Mouse (Mus musculus) forelimb bud, embryonic 11.5 days (tissue): ENCODE measurements around the gene Otogl.

Experiments
- DNase-seq: peaks from one replicate; pipeline ENCODE4 v3.0.0-alpha.2; 2012; ENCODE audit warnings: low read depth, low spot score

Otogl gene

GRCm38 (mm10) chr10:107906453-107906852 lies 5.5 kb downstream of the Otogl start:
- no peak for DNase-seq

DNA sequence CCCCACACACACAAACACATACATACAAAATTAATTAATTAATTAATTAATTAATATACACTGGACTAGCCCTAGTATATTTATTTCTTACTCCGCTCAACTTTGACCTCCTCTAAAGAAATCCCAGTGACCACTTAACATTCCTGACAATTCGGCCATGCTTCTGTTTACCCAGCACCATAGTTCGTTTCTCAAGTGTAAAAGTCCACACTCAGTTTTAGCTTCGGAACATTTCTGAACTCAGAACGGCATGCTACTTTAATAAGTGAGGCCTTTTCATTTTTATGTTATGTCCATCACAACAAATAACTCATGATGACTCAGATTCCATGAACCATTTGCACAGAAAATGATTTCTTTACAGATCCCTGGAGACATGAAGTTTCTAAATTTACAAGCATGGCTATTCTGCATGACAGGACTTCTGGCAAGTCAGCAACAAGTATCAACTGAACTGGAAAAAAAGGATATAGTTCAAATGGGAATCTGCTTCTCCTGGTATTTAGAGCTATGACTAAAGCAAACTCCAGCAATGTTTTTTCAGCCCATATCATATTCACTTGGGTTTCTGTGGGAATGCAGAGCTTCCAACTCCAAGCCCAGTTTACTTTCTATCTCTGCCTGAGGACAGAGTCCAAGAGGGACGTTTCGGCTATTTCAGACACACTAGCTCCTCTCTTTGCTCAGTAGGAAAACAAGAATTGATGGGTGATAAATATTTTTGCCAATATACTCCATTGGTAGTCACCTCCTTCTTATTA lies 6.5 kb downstream of the Otogl start:
- DNase-seq, result no peak

GRCm38 (mm10) chr10:107901958-107902357 lies 10.0 kb downstream of the Otogl start:
- DNase-seq, result no peak

- DNase-seq, result no peak
Measured at GRCm38 (mm10) chr10:107901204-107901879, 10.6 kb downstream of the Otogl start.

- no peak for DNase-seq
Measured at GRCm38 (mm10) chr10:107899946-107900345, 12.0 kb downstream of the Otogl start.

GRCm38 (mm10) chr10:107896158-107896557 lies 15.8 kb downstream of the Otogl start:
- no peak for DNase-seq

DNA sequence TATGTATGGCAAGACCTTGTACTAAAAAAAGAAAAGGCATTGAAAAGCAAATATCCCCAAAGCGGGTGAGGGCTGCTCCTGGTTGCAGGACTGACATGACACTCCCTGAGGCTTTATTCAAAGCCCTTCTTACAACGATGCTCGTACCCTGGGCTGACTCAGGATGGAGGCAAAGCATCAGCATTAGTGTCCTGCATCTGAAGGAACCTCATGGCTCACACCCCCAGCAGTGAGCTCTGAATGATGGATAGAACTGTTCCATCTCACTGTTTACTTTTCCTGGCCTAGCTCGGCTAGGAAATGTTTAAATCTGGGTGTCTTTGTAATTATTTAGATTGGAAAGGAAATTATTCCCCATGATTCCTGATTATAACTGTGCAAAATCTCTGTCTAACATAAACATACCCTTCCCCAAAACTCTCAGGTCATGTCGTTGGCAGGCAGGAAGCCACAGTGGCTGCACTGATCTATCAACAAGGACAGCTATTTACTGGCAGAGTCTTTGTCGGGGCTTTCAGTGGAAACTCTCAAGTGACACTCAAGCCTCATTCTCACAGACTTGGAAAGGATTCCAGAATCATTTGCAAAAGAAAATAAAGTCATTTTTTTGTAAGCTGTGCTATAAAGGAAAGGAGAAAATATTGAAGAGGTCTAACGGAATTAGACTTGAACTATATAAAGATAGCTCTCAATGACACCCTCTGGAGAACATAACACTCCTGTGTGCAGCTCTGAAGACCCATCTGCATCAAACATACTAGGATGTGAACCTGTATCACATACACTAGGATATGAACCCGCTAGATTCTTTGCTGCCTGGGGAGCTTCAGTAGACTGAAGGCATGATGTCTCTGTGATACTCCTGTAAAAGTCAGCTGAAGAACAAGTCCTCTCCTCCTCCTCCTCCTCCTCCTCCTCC lies 17.0 kb downstream of the Otogl start:
- no peak for DNase-seq

- DNase-seq, result no peak
Measured at GRCm38 (mm10) chr10:107890400-107890799, 21.5 kb downstream of the Otogl start.

DNA sequence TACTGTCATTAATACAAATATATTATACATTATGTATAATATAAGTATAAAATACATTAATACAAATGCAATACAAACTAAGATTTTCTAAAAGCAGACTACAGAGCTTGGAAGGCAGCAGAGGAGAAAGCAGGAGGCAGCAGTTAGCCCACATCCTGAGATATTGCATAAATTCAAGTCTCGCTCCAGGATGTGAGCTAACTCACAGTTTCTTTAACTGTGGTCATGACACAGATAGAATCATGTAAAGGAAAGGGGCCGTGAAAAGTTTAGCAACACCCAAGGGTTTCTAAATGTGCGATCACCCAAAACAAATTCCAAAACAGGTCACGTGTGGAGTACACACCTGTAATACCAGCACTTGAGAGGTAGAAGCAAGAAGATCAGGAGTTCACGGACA lies 39.4 kb downstream of the Otogl start:
- no peak for DNase-seq

DNA sequence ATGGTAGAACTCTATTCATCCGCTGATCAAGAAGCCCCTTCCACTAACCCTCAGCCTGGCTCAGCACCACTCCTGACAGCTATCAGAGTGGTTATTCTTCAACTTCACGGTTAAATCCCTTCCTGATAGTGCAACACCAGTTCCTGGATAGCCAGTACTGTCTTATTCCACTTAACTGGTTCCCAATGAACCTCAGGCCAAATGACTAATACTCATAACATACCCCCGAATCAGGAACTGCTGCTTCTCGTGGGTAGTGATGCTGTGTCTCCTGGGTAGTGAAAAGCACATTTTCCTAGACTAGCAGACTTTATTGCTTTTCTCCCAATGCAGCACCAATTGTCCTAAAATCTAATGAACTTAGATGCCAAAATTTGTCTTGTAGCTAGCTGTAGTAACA lies 39.8 kb downstream of the Otogl start:
- no peak for DNase-seq

- no peak for DNase-seq
Measured at GRCm38 (mm10) chr10:107870540-107870939, 41.4 kb downstream of the Otogl start.

DNA sequence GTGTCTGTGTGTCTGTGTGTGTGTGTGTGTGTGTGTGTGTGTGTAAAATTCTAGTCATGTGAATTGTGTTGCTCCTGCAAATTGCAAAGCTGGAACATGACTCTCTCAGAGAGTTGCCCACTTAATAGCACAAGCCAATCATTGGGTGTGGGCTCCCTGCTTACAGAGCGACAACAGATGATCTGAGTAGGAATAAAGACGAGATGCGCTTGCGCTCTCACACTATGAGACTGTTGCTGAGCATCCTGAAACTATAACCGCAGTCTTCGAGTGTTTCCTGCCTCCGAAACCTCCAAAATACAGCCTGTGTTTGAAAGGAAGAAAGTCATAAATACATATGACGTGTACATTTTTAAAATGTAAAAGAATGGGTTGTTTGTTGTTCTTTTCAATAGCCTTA lies 43.0 kb downstream of the Otogl start:
- DNase-seq, result no peak

DNA sequence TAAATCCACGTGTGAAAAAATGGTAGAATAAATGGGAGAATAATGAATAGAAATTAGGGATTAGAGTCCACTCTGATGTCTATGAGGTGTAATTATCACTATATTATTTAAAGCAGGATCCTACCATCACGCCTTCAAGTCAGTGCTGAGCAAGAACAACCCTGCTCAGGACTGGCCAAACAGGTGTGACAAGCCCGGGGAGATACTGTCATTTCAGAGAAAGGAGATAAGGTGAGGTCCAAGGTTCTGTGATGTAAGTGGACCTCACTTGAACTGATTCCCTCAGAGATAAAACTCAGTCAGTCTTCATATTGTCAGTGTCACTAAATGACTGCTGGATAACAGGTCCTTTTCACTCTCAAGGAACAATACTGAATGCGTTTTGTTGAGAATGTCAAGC lies 44.5 kb downstream of the Otogl start:
- no peak for DNase-seq

DNA sequence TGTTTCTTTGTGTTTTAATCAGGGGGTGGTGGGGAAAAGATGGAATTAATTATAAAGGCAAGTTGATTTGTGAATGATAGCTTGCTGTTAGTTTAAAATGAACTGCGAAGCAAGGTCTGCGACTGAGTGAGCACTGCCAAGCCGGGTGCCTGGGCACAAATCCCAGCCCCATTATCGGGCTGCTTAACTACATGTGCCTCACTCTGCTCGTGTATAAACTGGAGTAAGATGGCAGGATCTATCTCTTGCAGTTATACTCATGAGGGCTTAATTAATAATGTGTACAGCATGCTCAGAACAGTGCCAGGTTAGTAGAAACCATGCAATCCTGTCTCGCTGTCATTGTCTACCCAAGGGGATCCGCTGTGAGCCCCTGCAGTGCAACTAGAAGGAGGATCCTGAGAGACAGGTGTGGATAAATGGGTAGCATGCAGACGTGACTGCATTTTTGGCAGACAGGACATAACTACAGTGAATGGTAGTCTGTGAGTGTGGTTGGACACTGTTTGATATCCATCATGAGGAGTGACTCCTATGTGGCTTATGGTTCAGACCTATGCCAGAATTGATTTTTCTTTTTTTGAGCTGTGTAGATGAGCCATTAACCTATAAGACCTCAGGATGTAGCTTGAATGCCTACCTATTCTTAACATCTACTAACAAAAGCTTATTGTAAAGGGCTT lies 51.6 kb downstream of the Otogl start:
- DNase-seq, result no peak

- no peak for DNase-seq
Measured at GRCm38 (mm10) chr10:107859220-107859619, 52.7 kb downstream of the Otogl start.

DNA sequence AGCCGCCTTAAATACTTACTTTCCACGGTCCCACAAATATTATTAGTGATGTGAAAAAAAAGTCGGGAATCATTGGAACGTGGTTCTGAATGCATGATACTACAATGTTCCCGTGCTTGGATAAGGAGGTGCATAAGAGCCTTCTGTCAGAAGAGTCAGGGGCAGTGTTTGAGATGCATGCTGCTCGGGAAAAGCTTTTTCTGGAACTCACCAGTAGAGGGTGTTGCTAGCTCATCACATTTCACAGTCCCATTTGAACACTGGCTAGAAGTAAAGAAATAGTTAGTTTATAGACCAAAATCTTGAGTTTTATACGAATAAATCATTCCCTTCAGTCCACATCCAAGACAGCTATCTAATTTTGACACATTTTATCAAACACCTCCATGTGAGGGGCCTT lies 53.2 kb downstream of the Otogl start:
- peak; percentile 28 for DNase-seq

DNA sequence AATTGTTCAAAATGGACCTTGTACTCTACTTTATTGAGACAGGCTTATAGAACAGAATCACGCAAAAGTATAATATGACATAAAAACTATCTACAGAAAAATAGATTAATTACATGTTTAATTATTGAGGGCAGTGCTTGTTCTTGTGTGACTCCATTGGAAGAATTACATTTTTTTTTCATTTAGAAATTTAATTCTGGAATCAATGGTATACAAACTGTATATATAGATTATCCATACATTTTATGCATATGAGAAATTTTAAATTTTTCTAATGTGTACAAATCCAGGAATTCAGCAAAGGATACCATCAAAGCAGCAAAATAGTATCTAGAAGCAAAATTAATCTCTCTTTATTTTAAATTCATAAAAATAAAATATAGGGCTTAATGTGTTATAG lies 67.0 kb downstream of the Otogl start:
- no peak for DNase-seq

DNA sequence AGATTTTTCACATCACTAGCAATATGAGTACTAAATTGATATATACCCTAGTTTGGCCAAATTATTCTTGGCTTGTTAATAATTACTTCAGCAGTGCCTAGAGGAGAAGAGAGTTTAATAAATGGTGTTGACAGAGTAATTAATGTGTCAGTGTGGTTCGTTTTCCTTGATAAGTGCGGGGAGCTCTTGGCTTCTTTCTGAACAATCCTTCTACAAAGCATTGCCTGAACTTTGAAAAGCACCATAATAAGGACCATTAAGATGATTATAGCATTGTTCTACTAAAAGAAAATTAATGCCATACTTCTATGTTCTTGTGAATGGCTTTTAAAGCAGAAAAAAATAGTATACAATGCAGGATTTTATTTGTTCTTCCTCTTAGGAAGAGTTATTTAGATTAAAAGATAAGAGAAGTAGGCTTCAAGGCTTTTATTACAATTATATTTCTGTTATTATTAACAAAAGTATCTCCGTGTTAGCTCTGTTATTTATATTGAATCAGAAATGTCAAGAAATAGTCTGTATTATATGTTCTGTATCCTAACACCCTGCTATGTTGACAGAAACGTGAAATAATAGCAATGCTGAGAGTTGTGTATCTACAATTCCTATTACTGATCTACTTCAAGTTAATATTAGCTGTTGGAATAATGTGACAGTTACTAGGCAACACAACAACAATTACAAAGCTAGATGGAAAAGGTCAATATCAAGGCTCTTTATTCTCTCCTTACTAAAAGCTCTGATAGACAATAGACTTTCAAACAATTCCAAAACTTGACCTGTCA lies 77.3 kb downstream of the Otogl start:
- DNase-seq, result no peak

- DNase-seq, result no peak
Measured at GRCm38 (mm10) chr10:107829151-107829550, 82.8 kb downstream of the Otogl start.

DNA sequence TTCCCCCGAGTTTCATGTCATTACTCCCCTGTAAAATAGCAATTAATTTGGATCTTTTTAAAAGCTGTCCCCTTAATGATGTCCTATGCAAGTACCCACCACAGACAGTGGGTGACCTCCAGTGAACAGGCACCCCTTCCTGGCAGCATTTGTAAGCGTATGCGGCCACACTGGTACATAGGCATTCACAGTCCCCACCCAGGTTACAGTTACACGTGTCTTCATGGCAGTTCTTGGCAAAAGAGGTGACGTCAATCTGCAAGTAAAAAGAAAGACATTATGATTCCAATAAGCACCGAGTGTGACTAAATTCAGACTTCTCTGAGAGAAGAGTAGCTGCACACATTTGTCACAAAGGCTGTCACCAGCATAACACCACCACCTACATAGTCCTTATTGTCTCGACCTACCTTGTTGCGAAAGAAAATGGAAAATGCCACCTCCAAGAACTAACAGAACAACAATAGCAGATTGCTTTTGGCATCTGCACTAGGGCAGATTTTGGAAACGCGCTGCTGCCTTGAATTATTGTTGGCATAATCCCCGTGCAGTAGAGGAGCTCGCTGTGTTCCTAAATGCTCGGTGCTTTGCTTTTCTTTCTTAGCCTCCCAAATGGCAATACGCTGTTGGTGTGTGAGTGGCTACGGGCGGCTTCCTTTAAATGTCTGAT lies 98.0 kb downstream of the Otogl start:
- no peak for DNase-seq
